Mouse (Mus musculus): Measurements from ENCODE around the gene Nup88.

Gene Nup88

DNA sequence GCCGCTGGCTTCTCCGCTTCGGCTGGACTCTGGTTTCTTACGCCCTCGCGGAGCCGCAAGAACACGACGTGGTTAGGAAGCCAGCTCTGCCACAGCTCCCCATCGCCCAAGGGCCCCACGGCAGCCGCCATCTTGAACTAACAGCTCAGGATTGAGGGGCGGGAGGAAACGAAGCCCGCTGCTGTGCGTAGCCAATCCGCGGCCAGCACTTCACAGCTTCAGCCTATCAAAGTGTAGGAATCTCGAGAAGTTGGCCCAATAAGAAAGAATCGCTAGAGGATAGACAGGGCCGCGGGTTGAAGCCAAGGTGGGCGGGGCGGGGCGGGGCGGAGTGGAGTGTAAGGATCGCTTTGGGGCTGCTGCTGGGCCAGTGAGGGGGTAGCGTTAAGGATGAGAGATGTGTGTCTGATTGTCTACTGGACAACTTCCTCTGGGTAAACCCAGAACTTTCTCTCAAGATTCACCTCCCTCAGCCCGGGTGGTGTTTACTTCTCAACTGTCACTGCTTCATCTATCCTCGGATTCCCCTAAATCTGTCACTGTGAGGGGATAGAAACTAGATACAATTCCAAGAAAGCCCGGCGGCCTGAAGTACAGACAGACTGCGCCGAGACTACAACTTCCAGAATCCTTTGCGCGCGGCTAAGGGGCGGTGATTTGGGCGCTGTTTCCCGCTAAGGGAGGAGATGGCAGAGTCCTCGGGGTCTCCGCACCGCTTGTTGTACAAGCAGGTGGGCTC lies at the start of gene Nup88, which contains the start of gene Rpain:
Gene Nup88 (minus strand): TSS at position 153 of the 739 bp plus-strand sequence.
Gene Rpain (plus strand): TSS at position 393 of the 739 bp plus-strand sequence.
- DNase-seq = peak; percentile 99

DNA sequence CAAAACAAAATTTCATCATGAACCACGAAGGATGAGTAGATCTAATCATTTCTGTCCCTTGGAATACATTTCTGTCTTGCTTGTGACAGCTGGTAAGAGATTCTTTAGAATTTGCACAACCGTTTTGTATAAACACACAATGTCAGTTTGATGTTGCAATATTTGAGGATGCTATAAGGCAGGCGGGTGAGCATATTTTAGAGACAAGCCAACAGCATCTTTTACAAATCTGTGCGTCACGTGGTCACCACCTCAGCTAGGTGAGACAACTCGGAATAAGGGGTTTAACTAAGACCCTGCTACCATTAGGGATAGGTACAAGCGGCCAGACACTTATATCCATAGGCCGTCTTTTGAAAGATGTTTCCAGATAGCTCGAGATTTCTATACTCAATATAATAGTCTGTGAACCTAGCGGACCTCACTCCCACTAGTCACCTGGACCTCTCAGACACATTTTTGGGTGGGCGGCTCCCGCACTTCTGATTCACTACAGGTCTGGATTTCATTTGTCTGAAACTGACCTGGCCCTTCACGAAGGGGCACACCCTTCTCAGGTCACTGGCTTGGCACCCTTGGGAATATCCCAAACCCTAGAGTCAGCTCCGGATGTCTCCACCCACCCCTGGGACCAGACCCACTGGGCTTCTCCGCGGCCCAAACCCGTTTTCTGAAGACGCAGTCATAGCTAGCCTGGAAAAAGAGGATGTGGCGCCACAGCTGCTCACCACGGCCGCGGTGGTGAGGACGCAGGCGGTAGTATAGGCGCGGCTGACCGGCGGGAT lies 48.8 kb upstream of the Nup88 start:
- DNase-seq = no peak

DNA sequence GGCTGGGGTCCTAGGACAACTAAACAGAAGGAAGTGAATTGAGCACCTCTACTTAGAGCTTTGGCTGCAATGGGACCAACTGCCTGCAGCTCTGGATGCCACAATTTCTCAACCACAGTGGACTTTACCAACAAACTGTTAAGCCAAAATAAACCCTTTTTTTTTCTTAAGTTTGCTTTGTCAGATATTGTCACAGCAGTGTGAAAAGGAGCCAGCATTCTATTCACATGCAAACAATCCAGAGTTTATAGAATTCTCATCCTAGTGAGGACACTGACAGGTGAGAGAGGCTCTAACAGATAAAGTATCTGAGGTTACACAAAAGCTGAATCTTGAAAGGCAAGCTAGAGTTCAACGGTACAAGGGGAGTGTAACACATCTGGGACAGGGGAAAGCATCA lies 47.3 kb upstream of the Nup88 start:
- no peak for DNase-seq

DNA sequence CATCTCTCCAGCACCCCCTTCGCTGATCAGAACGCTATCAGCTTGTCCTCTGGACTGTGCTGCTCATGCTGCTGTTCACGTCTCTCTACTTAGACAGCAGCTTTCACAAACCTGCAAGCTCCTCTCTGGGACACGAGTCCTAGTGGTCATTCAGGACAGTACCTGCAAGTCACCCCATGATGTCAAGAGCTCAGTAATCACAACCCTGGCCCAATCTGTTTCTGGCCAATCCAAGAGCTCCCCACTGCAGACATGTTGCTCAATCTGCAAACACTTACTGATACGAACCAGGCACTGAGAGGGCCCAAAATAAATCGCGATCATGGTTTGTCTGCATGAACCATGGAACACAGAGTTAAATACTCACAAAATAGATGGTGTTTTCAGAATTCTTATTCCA lies 43.0 kb upstream of the Nup88 start:
- DNase-seq = no peak

DNA sequence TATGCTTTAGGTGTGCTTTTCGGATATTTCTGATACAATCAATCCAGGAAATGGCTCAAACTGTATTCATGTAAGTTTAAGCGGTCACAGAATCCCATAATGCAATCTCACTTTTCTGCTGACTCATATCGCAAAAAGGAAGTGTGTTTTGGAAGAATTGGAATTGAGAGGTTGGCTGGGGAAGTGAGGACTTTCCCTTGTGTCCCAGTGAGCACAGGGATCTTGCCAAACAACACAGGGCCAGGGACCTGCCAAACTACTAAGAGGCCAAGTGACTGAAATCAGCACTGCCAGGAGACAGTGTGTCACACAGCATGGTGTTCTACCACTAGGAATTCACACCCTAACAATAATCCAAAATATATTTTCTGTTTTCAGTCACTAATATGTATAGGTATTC lies 38.5 kb upstream of the Nup88 start:
- no peak for DNase-seq

DNA sequence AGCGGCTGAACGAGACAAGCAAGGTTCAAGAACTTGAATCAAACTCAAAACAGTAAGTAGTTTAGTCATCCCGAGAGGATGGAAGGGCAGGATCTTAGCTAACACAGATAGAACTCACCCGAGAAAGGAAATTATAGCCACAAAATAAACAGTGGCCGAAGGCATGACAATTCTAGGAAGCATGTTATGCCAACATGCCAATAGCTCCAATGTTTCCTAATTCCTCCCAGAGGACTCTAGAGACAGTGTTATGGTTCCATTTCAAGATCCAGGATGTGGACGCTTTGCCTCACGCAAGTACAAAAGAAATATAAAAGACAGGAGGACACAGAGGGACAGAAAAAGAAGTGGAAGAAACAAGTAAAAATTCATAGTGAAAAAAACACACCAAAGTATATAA lies 38.1 kb upstream of the Nup88 start:
- no peak for DNase-seq

DNA sequence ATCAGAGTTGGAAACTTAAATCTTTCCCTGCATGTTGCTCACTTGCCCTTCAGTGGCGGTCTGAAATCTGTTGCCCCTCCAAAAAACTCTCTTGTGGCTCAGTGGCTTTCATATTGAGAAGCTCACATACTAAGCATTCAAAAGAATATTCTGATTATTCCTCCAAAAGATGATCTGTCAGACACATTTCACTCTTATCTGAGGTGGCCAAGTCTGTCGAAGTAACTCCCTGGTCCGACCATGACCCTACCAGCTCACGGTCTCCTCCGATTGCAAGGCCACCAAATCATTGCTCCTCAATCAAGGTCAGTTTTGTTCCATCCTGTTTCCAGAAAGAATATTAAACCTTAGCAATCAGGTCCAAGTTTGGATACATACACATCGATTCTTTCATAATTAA lies 37.3 kb upstream of the Nup88 start:
- no peak for DNase-seq

DNA sequence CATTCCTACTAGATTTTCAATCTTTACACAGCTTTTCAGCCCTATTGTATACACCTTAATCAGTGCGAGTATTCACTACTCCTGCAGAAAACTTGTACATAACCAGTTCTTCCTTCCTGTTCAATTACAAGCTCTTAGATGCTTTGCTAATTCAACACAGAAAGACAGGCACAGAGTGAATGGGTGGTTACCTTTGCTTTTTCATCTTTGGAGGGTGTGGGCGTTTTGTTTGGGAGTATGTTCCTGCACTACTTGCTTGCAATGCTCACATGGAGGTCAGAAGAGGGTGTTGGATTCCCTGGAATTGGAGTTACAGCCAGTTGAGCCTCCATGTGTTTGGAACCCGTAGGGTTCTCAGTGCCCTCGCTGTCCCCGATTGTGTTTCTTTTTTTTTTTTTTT lies 35.3 kb upstream of the Nup88 start:
- peak; percentile 16 for DNase-seq

DNA sequence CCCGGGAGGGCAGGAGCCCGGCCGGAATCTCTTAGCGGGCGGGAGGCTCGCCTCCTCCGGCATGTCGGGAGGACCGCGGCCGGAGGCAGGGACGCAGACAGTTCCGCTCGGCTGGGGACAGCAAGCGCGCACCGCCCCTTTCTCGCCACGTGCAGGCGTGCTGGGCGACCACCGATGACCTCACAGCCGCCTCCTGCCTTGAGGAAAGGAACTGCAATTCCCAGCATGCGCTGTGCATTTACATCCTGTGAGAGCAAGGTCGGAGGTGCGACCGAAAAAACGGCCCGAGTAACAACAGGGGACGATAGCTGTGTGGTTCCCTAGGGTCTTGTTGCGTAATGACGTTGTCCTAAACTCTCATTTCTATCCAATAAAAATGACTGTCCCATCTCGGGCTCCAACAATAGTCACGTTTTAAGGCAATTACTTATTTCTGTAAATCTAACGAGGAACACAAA lies 34.6 kb upstream of the Nup88 start, which contains the start of gene Dhx33:
Gene Dhx33 (minus strand): TSS at position 122 of the 458 bp plus-strand sequence.
- peak; percentile 99 for DNase-seq

DNA sequence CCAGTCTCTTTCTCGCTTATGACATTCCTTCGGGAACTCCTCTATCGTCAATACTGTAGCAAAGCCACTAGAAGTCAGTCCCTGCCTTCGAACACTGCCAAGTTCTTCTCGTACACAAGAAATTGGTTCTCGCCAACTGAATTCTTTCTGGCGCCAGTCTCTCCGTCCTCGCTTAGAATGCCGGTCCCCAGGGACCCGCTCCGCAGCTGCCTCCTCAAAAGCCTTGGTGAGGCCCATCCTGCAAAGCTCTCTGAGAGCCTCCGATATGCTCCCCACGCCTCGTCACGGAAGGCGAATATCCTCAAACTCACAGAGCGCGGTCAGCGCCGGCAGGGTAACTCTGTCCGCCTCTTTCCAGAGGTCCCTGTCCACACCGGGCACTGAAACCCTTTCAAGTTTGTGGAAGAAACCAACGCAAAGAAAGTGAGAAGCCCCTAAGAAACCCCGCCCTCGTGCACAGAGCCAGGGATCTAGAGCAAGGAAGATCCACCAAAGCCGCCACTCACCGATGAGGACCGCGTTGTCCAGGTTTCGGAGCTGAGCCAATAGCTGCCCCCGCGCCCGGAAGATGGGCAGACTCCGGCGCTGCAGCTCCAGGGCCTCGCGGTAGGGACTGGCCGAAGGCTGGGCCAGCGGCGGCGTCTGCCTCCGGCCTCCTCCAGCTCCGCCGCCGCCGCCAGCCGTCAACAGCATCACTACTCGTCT lies 34.0 kb upstream of the Nup88 start:
- no peak for DNase-seq

DNA sequence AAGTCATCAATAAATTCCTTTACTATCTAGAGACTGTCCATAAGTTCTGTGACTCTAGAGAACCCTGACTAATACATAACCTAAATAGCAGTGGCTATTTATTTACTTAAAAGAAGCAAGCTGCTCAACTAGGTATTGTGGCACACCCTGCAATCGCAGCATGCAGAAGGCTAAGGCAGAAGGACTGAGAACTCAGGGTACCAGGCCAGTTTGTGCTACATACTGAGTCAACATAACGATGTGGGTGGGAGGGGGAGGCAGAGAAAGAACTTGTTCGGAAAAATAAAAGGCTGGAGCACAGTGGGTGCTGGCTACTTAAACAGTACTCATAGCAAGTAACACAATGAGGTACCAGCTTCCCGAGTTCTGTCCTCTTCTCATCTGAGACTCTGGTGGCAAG lies 31.4 kb upstream of the Nup88 start:
- DNase-seq = no peak

DNA sequence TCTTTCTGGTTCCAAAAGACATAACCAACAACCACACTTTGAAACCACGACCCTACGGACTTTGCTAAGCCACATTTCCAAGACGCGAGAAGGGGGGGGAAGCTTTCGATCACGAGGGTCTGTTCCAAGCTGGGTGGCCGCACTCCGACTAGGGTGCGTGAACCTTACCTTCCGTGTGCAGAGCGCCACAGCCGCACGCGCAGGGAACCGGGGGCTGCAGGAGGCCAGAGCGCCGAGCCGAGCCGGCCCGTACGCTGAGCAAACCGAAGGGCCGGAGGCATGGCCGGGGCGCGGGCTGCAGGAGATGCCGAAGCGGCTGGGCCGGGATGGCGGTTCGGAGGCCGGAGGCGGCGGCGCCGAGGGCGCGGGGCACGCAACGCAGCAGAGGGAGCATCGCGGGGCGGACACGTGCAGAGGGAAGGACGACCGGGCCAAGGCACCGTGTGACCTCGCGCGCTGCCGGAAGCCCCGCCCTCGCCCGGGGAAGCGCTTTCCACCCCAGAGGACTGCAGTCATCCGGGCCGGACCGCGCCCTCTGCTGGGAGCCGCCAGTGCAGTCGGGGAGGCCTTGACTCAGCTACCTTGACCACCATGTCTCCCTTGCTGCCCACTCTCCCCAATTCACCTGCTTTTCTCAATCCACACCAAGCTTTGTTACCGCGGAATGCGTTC lies 12.9 kb upstream of the Nup88 start, which contains the start of gene C1qbp:
Gene C1qbp (minus strand): TSS at position 470 of the 672 bp plus-strand sequence.
- peak; percentile 95 for DNase-seq

DNA sequence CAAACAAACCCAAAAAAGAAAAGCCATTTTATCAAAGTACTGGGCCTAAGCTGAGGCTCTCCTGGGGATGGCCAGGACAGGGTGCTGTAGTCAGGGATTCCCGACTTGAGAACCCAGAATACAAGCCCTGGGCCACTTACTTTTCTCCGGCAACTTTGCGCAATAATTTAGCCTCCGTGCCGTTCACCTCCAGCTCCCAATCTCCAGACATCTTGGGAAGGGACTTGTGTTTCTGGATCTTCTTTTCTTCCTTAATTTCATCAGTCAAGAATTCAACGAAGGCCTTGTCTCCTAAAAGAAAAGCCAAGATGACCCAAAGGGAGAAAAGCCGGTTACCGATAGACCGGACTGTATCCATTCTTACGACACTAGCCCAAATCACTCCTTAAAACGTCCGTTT lies 12.3 kb upstream of the Nup88 start:
- no peak for DNase-seq

DNA sequence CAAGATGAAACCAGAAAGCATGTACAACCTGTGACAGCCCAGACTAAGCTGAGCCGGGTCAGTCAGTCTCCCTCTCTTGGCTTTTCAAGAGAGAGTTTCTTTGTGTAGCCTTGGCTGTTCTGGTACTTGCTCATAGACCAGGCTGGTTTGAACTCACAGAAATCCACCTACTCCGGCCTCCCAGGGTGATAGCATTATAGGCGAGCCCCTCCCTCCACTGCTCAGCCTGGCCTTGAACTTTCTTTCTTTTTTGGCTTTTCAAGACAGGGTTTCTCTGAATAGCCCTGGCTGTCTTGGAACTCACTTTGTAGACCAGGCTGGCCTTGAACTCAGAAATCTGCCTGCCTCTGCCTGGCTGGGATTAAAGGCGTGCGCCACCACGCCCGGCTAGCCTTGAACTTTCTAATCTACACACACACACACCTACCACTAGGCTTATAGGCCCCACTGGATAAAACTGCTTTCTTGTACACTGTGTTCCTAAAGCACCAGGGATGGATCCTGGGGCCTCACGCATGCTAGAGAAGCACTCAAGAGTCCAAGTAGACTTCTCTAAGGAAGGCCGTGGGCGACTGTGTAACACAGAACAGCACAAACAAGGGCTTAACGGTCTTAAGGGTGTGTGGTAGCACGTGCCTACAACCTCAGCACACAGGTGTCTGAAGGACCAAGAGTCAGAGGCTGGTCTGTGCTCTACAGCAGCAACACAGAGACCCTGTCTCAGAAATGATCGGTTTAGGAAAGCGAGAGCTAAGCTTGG lies 11.2 kb upstream of the Nup88 start:
- DNase-seq = no peak

DNA sequence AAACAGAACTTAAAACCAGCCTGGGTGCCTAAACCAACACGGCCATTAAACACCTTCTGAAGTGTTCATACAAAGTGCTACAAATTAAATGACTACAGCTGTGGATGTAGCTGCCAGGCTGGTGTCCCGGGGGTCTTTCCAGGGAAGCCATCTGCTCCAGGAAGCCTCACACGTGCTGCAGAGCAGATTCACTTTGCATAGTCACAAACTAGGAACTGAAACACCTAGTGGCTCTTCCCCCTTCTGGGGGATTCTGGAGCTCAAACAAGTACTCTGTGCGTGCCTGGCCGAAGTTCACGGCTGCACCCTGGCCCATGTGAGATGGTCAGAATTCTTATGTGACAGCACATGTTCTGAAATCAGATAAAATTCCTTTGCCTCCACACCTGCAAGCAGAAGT lies 10.5 kb upstream of the Nup88 start:
- no peak for DNase-seq

DNA sequence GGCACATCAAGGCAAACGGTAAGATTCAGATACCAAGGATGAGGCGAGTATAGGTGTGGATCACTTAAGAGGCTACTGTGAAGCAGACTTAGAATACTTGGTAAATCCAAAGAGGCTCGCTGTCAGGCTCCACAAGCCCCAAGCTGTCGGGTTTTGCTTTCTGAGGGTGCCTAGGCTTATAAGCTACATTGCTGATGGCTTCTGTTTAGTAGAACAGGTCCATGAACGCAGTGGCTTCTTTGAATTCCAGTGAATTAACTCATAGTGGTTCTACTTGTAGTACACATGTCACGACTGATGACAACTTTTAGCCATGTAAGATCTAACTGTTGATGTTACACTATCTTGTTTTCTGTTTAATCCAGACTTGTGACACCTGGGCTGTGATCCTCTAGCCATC lies 7.5 kb upstream of the Nup88 start:
- no peak for DNase-seq

DNA sequence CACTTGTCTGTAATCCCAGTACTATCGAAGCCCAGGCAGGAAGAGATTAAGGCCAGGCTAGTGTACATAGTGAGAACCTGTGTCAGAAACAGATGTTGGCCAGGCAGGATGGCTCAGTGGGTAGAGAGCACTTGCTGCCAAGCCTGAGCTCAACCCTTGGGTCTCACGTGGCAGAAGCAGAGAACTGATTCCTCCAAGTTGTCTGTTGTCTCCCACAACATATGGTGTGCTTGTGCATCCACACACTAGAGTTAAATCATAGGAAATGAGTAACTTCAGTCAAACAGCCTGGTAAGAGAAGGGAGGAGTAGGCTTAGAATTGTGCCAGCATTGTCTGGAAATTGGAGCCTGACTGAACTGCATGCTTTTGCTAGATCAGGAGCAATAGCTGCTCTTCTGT lies 5.4 kb upstream of the Nup88 start:
- no peak for DNase-seq

DNA sequence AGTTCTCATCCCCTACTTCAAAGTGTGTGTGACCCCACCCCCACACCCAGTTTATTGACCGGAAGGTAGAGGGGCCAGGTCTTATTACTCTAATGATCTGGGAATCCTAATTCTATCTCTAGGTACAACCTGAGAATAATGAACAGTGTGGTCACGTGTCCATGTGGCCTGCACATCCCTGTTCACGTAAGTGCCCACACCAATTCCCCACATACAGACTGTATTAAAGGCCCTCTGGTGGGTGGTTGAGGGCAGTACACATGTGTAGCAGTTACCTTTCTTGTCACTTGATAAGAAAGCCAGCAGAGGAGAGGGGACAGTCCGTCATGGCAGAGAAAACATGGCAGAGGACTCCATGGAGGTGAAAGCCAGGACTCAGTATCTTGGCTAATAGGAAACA lies 4.2 kb upstream of the Nup88 start:
- peak; percentile 45 for DNase-seq

DNA sequence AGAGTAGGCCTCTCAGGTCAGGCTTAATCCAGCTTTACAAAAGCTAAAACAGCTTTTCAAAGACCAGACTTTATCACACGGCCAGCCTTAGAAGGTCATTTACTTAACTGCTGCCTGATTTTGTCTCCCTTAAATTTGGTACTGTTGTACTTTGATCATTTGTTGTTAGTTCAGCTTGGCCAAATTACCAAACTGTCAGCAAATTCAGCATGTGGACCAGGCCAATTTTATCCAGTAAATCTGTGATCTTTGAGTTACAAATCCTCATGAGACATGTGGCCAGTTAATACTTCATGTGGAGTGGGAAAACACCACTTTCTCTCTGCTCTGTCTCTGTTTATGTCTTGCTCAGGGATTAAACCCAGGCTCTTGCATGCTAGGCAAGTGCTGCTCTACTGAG lies 2.8 kb upstream of the Nup88 start:
- no peak for DNase-seq

DNA sequence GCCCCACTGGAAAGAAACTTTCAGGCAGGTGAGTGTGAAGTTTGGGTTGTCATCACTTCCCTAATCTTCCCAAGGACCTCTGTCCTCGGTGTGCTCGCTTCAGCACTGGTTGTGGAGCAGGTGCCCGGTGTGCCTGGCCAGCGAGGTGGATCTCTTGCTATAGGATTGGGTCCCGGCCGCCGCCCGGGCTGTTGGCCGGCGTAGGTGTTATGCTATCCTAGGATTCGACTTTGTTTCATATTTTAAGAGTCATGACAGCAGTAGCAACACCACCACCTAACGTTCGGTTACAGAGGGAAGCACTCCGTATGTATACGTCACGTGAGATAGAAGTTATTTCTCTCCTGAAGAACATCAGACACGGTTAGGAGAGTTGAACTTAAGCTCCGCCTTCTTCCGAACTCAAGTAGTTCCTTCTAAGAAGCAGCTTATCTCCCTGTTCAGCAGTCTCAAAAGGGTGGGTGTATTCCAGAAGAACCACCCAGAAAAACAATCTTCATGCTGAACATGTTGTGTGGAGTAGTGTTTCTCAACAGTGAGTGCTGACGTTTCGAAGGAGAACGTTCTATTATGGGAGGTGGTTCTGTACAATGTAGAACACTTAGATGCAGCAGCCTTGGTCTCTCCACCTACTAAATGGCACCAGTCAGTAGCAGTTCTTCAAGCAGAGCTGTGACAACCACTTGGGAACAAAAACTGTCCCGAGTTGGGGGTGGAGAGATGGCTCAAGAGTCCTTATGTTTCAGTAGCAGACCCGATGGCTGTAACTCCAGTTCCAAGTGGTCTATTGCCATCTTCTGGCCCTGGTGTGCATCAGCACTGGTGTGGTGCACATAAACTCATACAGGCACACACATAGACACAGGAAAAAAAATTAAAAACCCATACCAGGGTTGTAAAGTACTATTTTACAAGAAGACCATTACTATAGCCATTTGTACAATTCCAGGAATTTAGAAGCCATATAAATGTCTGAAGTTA lies 1.1 kb upstream of the Nup88 start:
- DNase-seq = peak; percentile 6

DNA sequence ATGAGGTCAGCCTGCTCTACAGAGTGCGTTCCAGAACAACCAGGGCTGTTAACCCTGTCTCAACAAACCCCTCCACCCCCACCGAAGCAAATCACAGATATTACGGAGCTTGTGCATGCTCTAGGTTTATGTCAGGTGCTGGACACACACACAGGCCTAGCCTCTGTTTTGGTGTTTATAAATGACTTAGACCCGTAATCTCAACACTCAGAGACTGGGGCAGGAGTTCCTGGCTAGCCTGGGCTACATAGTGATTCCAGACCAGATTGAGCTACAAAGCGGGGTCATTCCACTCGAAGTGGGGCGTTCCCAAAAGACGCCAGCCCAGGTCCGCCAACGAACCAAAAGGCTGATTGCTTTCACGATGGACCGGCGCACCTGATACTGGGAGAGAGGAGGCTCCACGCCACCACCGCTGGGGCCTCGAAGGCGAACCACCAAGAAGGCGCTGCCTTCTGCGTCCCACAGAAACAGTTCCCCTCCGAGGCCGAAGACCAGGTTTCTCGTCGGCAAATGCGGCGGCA lies 440 bp downstream of the Nup88 start:
- no peak for DNase-seq

Data from retina, postnatal 1 day (tissue).